Mouse (Mus musculus) megakaryocyte-erythroid progenitor cell, adult 5-6 weeks (primary cell): ENCODE measurements around the gene 1700066M21Rik. TPM values are rescaled to one million over a fixed set of nuclear protein-coding genes. Genes with fewer than 3 reads are reported as not detected.
A peak's percentile ranks its signal among the peaks of the same experiment; 100 is the strongest.

Source experiments
- ATAC-seq: replicated peaks from 2 replicates; pipeline ENCODE4 v1.8.0; 2016; ENCODE audit warnings: mild to moderate bottlenecking, inconsistent platforms; ENCODE audit not compliant: severe bottlenecking, poor library complexity, low FRiP score, low TSS enrichment
- total RNA-seq, 2 experiments: library from RNA; stranded (forward) in 1 of 2; stranded (reverse) in 1 of 2; fragments of 200-1000, 215-1000 nt in 1 of 2; fragments of >200 nt in 1 of 2; fragmentation: Nextera tagmentation in 1 of 2; gene quantifications; 2 replicates each; pipeline ENCODE4 v1.2.3; 2014 to 2017

The 1700066M21Rik gene
- 5.1 and 11.6 TPM in 2 replicates for total RNA-seq (2014; fragmentation: Nextera tagmentation)
- 10.4 and 12.0 TPM in 2 replicates for total RNA-seq (2017)

DNA sequence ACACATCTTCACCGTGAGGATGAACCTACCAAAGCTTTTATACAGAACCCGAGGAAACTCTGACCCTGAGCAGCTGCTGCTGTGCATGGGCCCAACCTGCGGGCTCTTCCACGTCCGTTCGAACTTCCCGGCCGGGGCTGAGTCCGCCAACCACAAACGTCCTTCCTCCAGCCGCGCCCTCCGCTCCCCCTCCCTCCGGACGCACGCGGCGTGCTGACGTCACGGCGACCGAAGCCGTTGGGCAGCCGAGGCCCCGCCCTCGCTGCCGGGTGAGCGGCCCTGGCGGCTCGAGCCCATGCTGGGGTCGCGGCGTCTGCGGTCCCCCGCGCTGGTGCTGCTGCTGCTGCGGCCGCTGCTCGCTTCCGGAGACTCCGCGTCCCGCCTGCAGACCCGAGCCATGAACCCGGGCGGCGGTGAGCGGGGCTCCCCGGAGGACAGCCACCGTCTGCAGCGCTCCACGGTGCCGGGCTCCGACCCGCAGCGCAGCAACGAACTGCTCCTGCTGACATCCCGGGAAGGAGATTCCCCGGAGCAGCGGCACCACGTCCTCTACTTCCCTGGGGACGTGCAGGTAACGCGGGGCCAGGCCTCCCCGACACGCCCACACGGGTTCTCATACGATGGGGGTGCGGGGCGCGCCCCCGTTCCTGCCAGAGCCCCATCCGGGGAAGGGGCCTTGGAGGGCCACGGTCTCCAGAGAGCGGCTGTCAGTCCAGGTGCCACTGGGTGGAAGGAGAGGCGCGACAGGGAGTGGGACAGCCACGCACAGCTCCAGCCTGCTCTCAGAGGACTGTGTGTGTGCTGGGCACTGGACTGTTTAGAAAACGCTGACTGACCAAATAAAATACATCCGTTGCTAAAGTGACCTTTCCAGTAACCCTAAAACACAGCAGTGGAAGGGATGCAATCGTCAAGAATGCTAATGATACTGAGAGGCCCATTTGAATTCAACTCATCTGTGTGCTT is at the start of gene 1700066M21Rik:
Gene 1700066M21Rik (plus strand): TSS at position 245 of the 966 bp plus-strand sequence.
- peak; percentile 98 for ATAC-seq

DNA sequence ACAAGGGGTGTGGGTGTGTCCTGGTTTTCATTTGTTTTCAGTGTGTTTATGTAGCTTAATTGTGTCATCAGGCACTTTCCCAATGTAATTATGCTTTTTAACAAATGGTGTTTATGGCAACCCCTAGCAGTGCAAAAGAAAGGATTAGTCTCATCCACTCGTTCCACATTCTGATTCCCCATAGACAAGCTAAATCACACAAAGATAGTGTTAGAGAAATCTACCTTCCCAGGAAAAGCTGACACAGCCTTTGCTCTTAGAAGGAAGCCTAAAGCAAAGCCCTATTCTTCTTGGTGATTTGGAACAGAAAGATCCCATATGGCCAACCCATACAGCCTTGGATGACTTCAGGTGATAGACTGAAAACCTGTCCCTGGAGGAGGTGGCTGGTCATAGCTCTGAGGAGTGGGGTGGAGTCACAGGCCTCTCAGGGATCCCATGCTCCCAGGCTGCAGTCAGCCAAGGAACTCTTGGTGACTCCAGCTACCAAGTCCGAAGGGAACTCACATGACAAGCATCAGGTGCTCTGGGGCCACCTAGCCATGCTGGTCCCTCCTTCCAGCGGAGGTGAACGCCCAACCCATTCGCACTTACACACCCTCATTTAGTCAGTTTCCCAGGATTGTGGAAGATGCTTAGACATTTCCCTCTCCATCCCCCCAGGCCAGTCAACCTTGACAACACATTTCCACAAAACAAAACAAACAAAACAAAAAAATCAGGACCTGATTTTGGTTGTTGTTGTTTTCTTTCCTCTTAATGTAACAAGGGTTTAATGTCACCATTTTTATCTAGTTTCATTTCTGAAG is 47.9 kb upstream of the 1700066M21Rik start:
- no peak for ATAC-seq

DNA sequence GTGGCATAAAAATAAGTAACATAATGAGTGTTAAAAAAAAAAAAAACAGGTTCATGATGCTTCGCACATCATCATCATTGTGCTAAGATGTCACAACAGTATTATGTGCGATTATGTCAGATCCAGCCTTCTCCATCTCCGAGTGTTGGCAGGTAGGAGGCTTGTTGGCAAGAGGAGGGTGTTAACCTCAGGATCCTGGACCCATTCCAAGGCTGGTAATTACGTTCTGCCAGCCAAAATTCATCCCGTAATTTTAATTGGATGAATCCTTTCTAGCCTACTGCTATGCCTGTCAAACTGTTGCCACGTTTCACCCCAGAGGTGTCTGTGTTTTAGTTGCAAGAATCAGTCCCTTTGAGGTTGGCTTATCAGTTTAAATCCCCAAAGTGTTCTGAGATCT is 47.2 kb upstream of the 1700066M21Rik start:
- ATAC-seq, result no peak

DNA sequence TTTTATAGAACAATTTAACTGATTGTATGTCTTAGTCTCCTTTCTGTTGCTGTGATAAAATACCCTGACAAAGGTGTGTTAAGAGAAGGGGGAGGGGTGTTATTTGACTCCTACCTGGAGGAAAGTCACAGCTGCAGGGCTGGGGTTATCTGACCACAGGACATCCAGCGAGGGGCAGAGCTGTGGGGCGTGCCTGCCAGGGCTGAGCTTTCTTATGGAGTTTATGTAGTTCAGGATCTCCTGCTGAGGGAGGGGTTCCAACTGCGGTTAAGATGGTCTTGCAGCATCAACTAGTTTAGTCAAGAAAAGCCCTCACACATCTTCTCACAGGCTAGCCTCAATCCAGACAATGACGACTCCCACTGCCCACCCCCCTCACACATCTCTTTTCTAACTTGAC is 45.4 kb upstream of the 1700066M21Rik start:
- no peak for ATAC-seq

GRCm38 (mm10) chr1:57333550-57334213 is 43.7 kb upstream of the 1700066M21Rik start:
- ATAC-seq, result no peak

DNA sequence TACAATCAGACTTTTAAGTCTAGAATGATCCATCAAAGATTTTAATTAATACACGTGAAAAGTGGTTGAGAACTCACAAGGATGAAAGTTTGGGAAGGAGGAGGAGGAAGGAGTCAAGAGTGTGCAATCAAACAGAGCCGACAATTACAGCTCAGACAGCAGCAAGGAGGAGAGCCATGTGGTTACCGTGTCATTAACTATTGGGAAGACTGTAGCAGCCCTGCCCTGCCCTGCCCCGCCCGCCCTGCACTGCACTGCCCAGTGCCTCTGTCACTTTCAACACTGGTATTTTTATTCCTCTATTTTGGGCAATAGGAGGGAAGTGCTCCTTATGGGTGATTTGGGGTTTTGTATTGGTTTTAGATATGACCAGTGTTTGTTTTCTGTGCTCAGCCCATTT is 42.2 kb upstream of the 1700066M21Rik start:
- ATAC-seq, result no peak

DNA sequence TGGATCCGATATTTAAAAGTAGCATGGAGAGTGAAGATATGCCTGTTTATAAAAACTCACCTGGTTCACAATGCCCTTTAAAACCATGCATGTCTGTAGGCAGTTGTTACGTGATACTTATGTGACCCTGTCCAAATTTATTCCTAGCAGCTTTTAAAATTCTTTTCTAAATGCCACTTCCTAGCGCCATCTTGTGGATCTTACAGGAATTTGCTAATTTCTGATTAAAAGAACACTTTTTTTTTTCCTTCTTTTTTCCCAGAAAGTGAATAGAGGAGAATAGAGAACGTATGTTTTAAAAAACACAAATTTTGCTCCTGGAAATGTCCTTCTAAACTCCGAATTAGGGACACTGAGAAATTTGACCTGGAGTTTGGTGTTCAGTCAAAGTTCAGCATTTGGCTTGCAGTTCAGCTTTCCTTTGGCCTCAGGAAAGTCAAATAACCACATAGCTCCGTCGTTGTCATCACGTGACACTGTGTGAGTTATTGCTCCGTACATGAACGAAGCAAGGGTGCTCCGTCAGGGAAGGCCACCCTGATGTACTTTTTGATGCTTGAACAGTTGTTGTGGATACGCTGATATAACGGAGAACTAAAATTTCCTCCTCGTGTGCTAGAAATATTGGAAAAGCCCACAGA is 38.1 kb upstream of the 1700066M21Rik start:
- no peak for ATAC-seq

DNA sequence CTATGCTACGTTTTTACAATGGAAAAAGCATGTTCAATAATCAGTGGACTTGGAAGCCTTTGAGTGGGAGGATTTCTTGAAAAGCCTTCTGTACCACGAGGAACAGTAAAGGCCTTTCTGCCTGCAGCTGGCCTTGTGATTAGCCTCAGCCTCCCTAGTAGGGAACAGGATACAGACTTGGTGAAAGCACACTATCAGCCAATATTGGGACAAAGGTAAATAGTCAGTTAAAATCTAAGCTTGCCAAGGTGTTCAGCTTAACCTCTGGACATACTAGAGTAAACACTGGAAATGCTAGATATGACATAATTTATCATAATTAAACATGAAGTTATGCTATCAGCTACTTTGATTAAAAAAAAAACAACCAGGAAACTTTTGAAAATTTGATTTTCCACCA is 36.2 kb upstream of the 1700066M21Rik start:
- ATAC-seq, result no peak

GRCm38 (mm10) chr1:57347487-57347886 is 29.9 kb upstream of the 1700066M21Rik start:
- no peak for ATAC-seq

- no peak for ATAC-seq
Measured at GRCm38 (mm10) chr1:57351941-57352340, 25.5 kb upstream of the 1700066M21Rik start.

DNA sequence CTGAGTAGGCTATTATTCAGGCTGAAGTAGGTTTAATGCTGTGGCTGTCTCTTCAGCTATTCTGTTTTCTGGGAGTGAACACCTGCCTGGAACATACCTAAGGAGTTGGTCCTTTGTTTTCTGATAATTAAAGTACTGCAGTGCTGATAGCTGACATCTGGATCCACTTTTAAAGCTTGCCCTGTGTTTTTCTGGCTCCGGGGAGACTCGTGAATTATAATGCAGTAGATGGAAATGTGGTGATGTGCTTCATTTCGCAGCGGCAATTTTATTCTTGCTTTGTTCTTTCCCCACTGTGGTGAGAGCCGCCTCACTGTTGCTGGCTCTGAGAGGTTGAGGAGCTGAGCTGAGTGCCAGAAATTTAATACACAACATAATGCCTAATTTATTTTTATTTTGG is 18.9 kb upstream of the 1700066M21Rik start:
- ATAC-seq, result no peak

DNA sequence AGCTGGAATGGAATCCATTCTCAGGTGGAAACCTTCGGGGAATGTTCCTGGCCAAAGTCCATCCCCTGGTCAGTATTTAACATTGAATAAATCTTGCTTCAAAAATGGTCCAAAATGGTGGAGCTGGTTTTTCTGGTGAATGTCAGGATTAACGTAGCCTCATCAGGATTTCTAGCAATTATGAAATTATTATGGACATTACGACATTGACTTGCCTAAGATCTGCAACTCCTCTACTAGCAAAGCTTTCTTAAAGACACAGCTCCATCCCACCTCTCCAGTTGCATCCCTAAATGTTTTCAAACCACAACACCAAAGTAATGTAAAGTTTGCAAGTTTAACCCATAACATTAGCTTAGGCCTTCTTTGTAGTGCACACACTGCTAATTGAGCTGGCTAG is 10.0 kb upstream of the 1700066M21Rik start:
- no peak for ATAC-seq

DNA sequence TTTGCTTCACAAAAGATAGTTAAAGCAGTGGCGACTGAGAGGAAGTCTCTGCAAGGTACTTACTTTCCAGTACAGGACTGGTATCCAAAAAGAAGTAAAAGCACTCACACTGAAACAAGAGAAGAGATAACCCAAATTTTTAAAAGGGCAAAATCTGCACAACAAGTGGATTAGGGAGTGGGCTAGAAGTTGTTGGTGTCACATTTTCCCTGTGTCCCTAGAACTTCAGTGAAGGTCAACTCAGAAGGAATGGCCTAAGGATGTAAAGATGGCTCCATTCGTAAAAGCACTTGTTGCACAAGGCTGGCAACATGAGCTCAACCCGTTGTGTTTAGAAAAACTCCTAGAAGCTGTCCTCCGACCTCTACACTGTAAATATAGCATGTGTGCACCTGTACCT is 8.3 kb upstream of the 1700066M21Rik start:
- ATAC-seq, result no peak

- ATAC-seq, result no peak
Measured at GRCm38 (mm10) chr1:57370451-57370850, 7.0 kb upstream of the 1700066M21Rik start.

- ATAC-seq, result no peak
Measured at GRCm38 (mm10) chr1:57375276-57375675, 2.1 kb upstream of the 1700066M21Rik start.

- ATAC-seq, result no peak
Measured at GRCm38 (mm10) chr1:57376806-57377205, 614 bp upstream of the 1700066M21Rik start.

- ATAC-seq, result no peak
Measured at GRCm38 (mm10) chr1:57386519-57386918, 9.1 kb downstream of the 1700066M21Rik start.

DNA sequence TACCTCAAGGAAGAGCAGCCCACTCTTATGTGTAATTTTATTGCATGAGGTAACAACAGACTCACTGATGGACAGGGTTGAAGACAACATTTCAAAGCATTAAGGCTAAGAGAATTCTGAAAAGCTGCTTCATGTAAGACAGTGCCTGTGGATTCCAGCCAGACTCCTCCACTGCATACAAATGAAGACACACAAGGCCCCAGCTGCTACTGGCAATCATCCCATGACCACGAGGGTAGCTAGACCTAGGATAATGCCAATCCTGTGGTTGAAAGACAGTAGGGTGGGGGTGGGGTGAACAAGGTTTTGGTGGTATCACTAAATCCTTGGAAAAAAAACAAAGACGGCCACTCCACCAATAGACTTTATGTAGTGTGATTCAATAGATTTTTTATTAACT is 10.5 kb downstream of the 1700066M21Rik start:
- no peak for ATAC-seq

GRCm38 (mm10) chr1:57388402-57389155 is 11.2 kb downstream of the 1700066M21Rik start:
- no peak for ATAC-seq
